Comparison of ENCODE assay signal across 8 mouse cellular contexts in the genomic region with DNA sequence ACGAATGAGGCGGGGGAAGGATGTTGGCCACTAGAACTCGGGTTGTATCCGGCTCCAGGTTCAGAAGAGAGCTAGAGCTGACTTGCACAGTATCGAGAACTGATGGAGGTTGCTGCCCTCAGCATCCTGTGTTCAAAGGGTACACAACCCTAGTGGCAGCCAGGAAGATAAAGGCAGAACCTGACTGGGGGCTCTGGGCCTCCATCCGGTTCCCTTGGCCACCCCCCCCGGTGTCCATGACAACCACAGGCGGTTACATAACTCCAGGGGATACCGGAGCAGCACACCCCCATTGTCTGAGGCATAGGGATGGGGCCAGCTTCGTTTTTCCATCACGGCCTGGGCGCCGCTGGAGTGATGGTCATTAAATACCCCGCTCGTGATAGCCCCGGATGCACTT. TPM values are rescaled to one million over a fixed set of nuclear protein-coding genes. Genes with fewer than 3 reads are reported as not detected.
DNase-seq lines count a peak whose midpoint lies in the region; ATAC-seq and TF ChIP-seq lines count a peak whose summit lies in the region.

No protein-coding gene starts in this region.

- peaks cover 19% of the 10 kb centered on the region for H3K4me1 ChIP-seq in forebrain, postnatal 0 days (ENCODE audit: insufficient read depth)
- H3K4me1 ChIP-seq in intestine, postnatal 0 days (replicated peaks; ENCODE audit: control insufficient read depth, insufficient read depth, low read length), result peaks cover 5% of the 10 kb centered on the region; the same call in 1 of the 2 replicates
- H3K4me1 ChIP-seq in liver, embryonic 15.5 days (replicated peaks), result peaks cover 37% of the 10 kb centered on the region
- peaks cover 35% of the 10 kb centered on the region for H3K4me1 ChIP-seq in neural tube, embryonic 12.5 days

- intact Hi-C loops in left cerebral cortex, adult 2 months (cut with DNase I), result loop anchor here (5.0 to 10.0 kb wide), 2 partner anchors 90 to 568 kb away; partner anchors contain the start of genes Ocel1, Rpl18a and Slc5a5

- peak overlapping the region; percentile 89 for H3K9ac ChIP-seq in forebrain, postnatal 0 days
- H3K9ac ChIP-seq in intestine, postnatal 0 days (ENCODE audit: low read depth, low read length), result peak overlapping the region; percentile 49
- peak overlapping the region; percentile 85 for H3K9ac ChIP-seq in liver, embryonic 15.5 days
- peak overlapping the region; percentile 85 for H3K9ac ChIP-seq in neural tube, embryonic 12.5 days

- H3K4me3 ChIP-seq in left cerebral cortex, adult 2 months, result peak overlapping the region; percentile 95
- H3K4me3 ChIP-seq in forebrain, postnatal 0 days (ENCODE audit: low read depth, low read length), result peak overlapping the region; percentile 70
- peak overlapping the region; percentile 65 for H3K4me3 ChIP-seq in intestine, postnatal 0 days (ENCODE audit: low read depth, low read length)
- H3K4me3 ChIP-seq in liver, embryonic 15.5 days (replicated peaks), result peak overlapping the region; percentile 80
- peak overlapping the region; percentile 87 for H3K4me3 ChIP-seq in neural tube, embryonic 12.5 days

- no peaks in the 10 kb centered on the region for H3K27me3 ChIP-seq in forebrain, postnatal 0 days (ENCODE audit: insufficient read depth, low read length)
- no peaks in the 10 kb centered on the region for H3K27me3 ChIP-seq in intestine, postnatal 0 days (replicated peaks; ENCODE audit: control insufficient read depth, insufficient read depth, low read length)
- no peaks in the 10 kb centered on the region; the same call in 1 of the 2 replicates for H3K27me3 ChIP-seq in liver, embryonic 15.5 days
- no peaks in the 10 kb centered on the region for H3K27me3 ChIP-seq in neural tube, embryonic 12.5 days (replicated peaks)

- 3% methylated on average over 16 of the region's 16 CpGs for WGBS in forebrain, postnatal 0 days
- WGBS in intestine, postnatal 0 days, result 13% methylated on average over 16 of the region's 16 CpGs
- 4% methylated on average over 16 of the region's 16 CpGs for WGBS in liver, embryonic 15.5 days (ENCODE audit: insufficient replicate concordance)
- 4% methylated on average over 16 of the region's 16 CpGs for WGBS in neural tube, embryonic 12.5 days

- no peaks in the 10 kb centered on the region for H3K9me3 ChIP-seq in forebrain, postnatal 0 days (ENCODE audit: low read length)
- no peaks in the 10 kb centered on the region for H3K9me3 ChIP-seq in intestine, postnatal 0 days (ENCODE audit: control insufficient read depth)
- no peaks in the 10 kb centered on the region for H3K9me3 ChIP-seq in liver, embryonic 15.5 days (replicated peaks)
- no peaks in the 10 kb centered on the region for H3K9me3 ChIP-seq in neural tube, embryonic 12.5 days

- peaks cover 29% of the 10 kb centered on the region for H3K36me3 ChIP-seq in forebrain, postnatal 0 days (ENCODE audit: insufficient read depth)
- no peaks in the 10 kb centered on the region; the same call in 1 of the 2 replicates for H3K36me3 ChIP-seq in intestine, postnatal 0 days (ENCODE audit: control insufficient read depth, insufficient read depth)
- H3K36me3 ChIP-seq in liver, embryonic 15.5 days (replicated peaks), result peaks cover 18% of the 10 kb centered on the region; the same call in 1 of the 2 replicates
- peaks cover 34% of the 10 kb centered on the region for H3K36me3 ChIP-seq in neural tube, embryonic 12.5 days

- TF ChIP-seq CTCF in left cerebral cortex, adult 2 months (IDR thresholded peaks at IDR 0.05), result no peak; the same call in 1 of the 2 replicates
- TF ChIP-seq CTCF in forebrain, postnatal 0 days (IDR thresholded peaks at IDR 0.05; ENCODE audit: low read depth), result peak; percentile 22; the same call in 1 of the 2 replicates
- peak; percentile 12; the same call in 1 of the 2 replicates for TF ChIP-seq CTCF in intestine, postnatal 0 days (IDR thresholded peaks at IDR 0.05; ENCODE audit: low read depth)

- H3K27ac ChIP-seq in left cerebral cortex, adult 2 months, result peak overlapping the region; percentile 92
- peak overlapping the region; percentile 78 for H3K27ac ChIP-seq in forebrain, postnatal 0 days (ENCODE audit: low read depth, low read length)
- H3K27ac ChIP-seq in intestine, postnatal 0 days (ENCODE audit: low read depth, low read length), result no peak overlapping the region
- H3K27ac ChIP-seq in liver, embryonic 15.5 days (replicated peaks), result peak overlapping the region; percentile 51; the same call in 1 of the 2 replicates
- 0 out of 2 replicates have a peak overlapping the region, but pooled peaks have one; percentile 44 for H3K27ac ChIP-seq in neural tube, embryonic 12.5 days

- ATAC-seq in forebrain, postnatal 0 days, result peak; percentile 2
- ATAC-seq in intestine, postnatal 0 days, result no peak
- no peak for ATAC-seq in liver, embryonic 15.5 days (ENCODE audit: insufficient read depth)
- peak; percentile 8; the same call in 1 of the 2 replicates for ATAC-seq in neural tube, embryonic 12.5 days (ENCODE audit: low FRiP score, low read depth)

- peak overlapping the region; percentile 94 for H3K4me2 ChIP-seq in forebrain, postnatal 0 days (ENCODE audit: low read depth)
- H3K4me2 ChIP-seq in intestine, postnatal 0 days (replicated peaks; ENCODE audit: low read depth), result peak overlapping the region; percentile 91
- peak overlapping the region; percentile 97 for H3K4me2 ChIP-seq in liver, embryonic 15.5 days
- peak overlapping the region; percentile 92 for H3K4me2 ChIP-seq in neural tube, embryonic 12.5 days (replicated peaks)

- peak; percentile 64 to 69 for DNase-seq in left cerebral cortex, adult 2 months (ENCODE audit: extremely low spot score in 1 of 2, low spot score in 2 of 2)
- no peak for DNase-seq in left cerebral cortex, adult 11 months (ENCODE audit: low spot score)
- DNase-seq in cerebellum, adult 11-12 months, result peak; percentile 84
- DNase-seq in forebrain, postnatal 0 days, result peak; percentile 61
- DNase-seq in urinary bladder, postnatal 10 days (ENCODE audit: low spot score), result no peak

RNA-seq across cellular contexts. Expression of gene Abhd8, which starts 0.7 kb away (rescaled TPM):
- 100 to 1,000 TPM; 302 to 335 TPM for total RNA-seq in left cerebral cortex, adult 2 months (2021)
- 187 and 210 TPM in 2 replicates for total RNA-seq in forebrain, postnatal 0 days (2014; rRNA removed)
- polyA plus RNA-seq in forebrain, postnatal 0 days (2015; fragmentation: Nextera tagmentation; extraction: Ambion mirVana), result 168 and 169 TPM in 2 replicates
- polyA plus RNA-seq in intestine, postnatal 0 days (2015; fragmentation: Nextera tagmentation; extraction: Ambion mirVana), result 15.2 and 15.9 TPM in 2 replicates
- 9.1 and 9.2 TPM in 2 replicates for polyA plus RNA-seq in liver, embryonic 15.5 days (2015; fragmentation: Nextera tagmentation; extraction: Ambion mirVana)
- polyA plus RNA-seq in neural tube, embryonic 12.5 days (2016; fragmentation: Nextera tagmentation; extraction: Ambion mirVana), result 121 and 128 TPM in 2 replicates

RNA-seq across cellular contexts. Expression of gene Mrpl34, which starts 2.0 kb away (rescaled TPM):
- total RNA-seq in left cerebral cortex, adult 2 months (2021), result 10 to 100 TPM; 49.2 to 57.1 TPM
- total RNA-seq in forebrain, postnatal 0 days (2014; rRNA removed), result 75.0 and 80.5 TPM in 2 replicates
- 145 and 184 TPM in 2 replicates for polyA plus RNA-seq in forebrain, postnatal 0 days (2015; fragmentation: Nextera tagmentation; extraction: Ambion mirVana)
- 187 and 190 TPM in 2 replicates for polyA plus RNA-seq in intestine, postnatal 0 days (2015; fragmentation: Nextera tagmentation; extraction: Ambion mirVana)
- polyA plus RNA-seq in liver, embryonic 15.5 days (2015; fragmentation: Nextera tagmentation; extraction: Ambion mirVana), result 81.2 and 96.6 TPM in 2 replicates
- 234 and 246 TPM in 2 replicates for polyA plus RNA-seq in neural tube, embryonic 12.5 days (2016; fragmentation: Nextera tagmentation; extraction: Ambion mirVana)

RNA-seq across cellular contexts. Expression of gene Dda1, which starts 6.2 kb away (rescaled TPM):
- 10 to 100 TPM; 75.0 to 87.0 TPM for total RNA-seq in left cerebral cortex, adult 2 months (2021)
- total RNA-seq in forebrain, postnatal 0 days (2014; rRNA removed), result 179 and 184 TPM in 2 replicates
- polyA plus RNA-seq in forebrain, postnatal 0 days (2015; fragmentation: Nextera tagmentation; extraction: Ambion mirVana), result 274 and 283 TPM in 2 replicates
- polyA plus RNA-seq in intestine, postnatal 0 days (2015; fragmentation: Nextera tagmentation; extraction: Ambion mirVana), result 82.8 and 91.7 TPM in 2 replicates
- polyA plus RNA-seq in liver, embryonic 15.5 days (2015; fragmentation: Nextera tagmentation; extraction: Ambion mirVana), result 38.3 and 42.6 TPM in 2 replicates
- 189 and 194 TPM in 2 replicates for polyA plus RNA-seq in neural tube, embryonic 12.5 days (2016; fragmentation: Nextera tagmentation; extraction: Ambion mirVana)

RNA-seq across cellular contexts. Expression of gene Ano8, which starts 23.0 kb away (rescaled TPM):
- total RNA-seq in left cerebral cortex, adult 2 months (2021), result 10 to 100 TPM; 62.5 to 64.0 TPM
- 76.5 and 82.2 TPM in 2 replicates for total RNA-seq in forebrain, postnatal 0 days (2014; rRNA removed)
- 5.9 and 7.7 TPM in 2 replicates for polyA plus RNA-seq in forebrain, postnatal 0 days (2015; fragmentation: Nextera tagmentation; extraction: Ambion mirVana)
- 0.54 and 0.74 TPM in 2 replicates for polyA plus RNA-seq in intestine, postnatal 0 days (2015; fragmentation: Nextera tagmentation; extraction: Ambion mirVana)
- polyA plus RNA-seq in liver, embryonic 15.5 days (2015; fragmentation: Nextera tagmentation; extraction: Ambion mirVana), result 0.15 and 0.20 TPM in 2 replicates
- 19.7 and 23.7 TPM in 2 replicates for polyA plus RNA-seq in neural tube, embryonic 12.5 days (2016; fragmentation: Nextera tagmentation; extraction: Ambion mirVana)

RNA-seq across cellular contexts. Expression of gene Gtpbp3, which starts 25.1 kb away (rescaled TPM):
- total RNA-seq in left cerebral cortex, adult 2 months (2021), result 10 to 100 TPM; 33.0 to 37.4 TPM
- total RNA-seq in forebrain, postnatal 0 days (2014; rRNA removed), result 23.6 and 33.6 TPM in 2 replicates
- 6.9 and 9.4 TPM in 2 replicates for polyA plus RNA-seq in forebrain, postnatal 0 days (2015; fragmentation: Nextera tagmentation; extraction: Ambion mirVana)
- 6.3 and 6.6 TPM in 2 replicates for polyA plus RNA-seq in intestine, postnatal 0 days (2015; fragmentation: Nextera tagmentation; extraction: Ambion mirVana)
- polyA plus RNA-seq in liver, embryonic 15.5 days (2015; fragmentation: Nextera tagmentation; extraction: Ambion mirVana), result 4.2 and 5.1 TPM in 2 replicates
- polyA plus RNA-seq in neural tube, embryonic 12.5 days (2016; fragmentation: Nextera tagmentation; extraction: Ambion mirVana), result 13.6 and 16.3 TPM in 2 replicates

Comparison
In these comparisons a context has a peak if more than half of its experiments do, and no peak if none do; other contexts are left out.
1. DNase-seq: peak in left cerebral cortex, adult 2 months (2 of 2), cerebellum, adult 11-12 months (single experiment) and forebrain, postnatal 0 days (single experiment); none in left cerebral cortex, adult 11 months (single experiment) and urinary bladder, postnatal 10 days (single experiment).
2. ATAC-seq: peak in forebrain, postnatal 0 days (single experiment) and neural tube, embryonic 12.5 days (single experiment); none in intestine, postnatal 0 days (single experiment) and liver, embryonic 15.5 days (single experiment).
3. Peak in every context shown above with its lines, with median percentiles within 50 percentile points of each other: H3K4me3 ChIP-seq, H3K4me2 ChIP-seq and H3K9ac ChIP-seq.